Mouse (Mus musculus): ENCODE data around the gene Lrp4. TPM values are rescaled to one million over a fixed set of nuclear protein-coding genes. Genes with fewer than 3 reads are reported as not detected.
A peak's percentile ranks its signal among the peaks of the same experiment; 100 is the strongest.

The Lrp4 gene
- polyA plus RNA-seq, 1 experiment from 2014 or later = 4.6 TPM

GRCm38 (mm10) chr2:91456491-91457100 lies 715 bp upstream of the Lrp4 start:
- peak overlapping the region; percentile 85 for H3K4me3 ChIP-seq
- H3K9me3 ChIP-seq = no peaks in the 10 kb centered on the region
- H3K27ac ChIP-seq = peak overlapping the region; percentile 95
- no peak for DNase-seq (ENCODE audit: low spot score)
- WGBS = 45% methylated on average over 9 of the region's 9 CpGs
- H3K36me3 ChIP-seq = no peaks in the 10 kb centered on the region
- H3K4me1 ChIP-seq = peaks cover 48% of the 10 kb centered on the region
- no peaks in the 10 kb centered on the region for H3K27me3 ChIP-seq (ENCODE audit: insufficient read depth, poor library complexity, severe bottlenecking)

- H3K36me3 ChIP-seq = no peaks in the 10 kb centered on the region
- peak; percentile 82 for DNase-seq (ENCODE audit: low spot score)
- peaks cover 53% of the 10 kb centered on the region for H3K4me1 ChIP-seq
- peak overlapping the region; percentile 85 for H3K4me3 ChIP-seq
- peak overlapping the region; percentile 95 for H3K27ac ChIP-seq
- H3K27me3 ChIP-seq (ENCODE audit: insufficient read depth, poor library complexity, severe bottlenecking) = no peaks in the 10 kb centered on the region
- no peaks in the 10 kb centered on the region for H3K9me3 ChIP-seq
- under 1% methylated on average over 45 of the region's 45 CpGs for WGBS
These were observed 443 bp downstream of the Lrp4 start for GRCm38 (mm10) chr2:91457656-91458251.

DNA sequence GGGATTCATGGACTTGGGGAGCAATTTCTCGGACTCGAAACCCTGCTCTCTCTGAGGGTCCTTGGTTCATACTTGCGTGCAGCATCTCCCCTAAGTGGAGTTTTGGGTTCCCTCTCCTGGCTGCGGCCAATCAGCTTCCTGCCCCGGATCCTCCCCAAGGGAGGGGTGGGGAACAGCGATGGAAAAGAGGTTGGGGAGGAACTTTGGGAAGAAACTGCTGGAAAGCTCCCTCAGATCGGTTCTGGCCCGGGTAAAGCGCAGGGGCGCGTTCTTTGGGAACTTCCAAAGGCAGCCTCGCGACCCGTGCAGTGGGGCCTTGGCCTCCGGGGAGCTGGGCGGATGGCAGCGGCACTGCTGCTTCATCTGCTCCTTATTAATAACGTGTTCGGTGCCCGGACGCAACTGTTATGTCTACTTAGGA lies 951 bp downstream of the Lrp4 start:
- Histone ChIP-seq H3K27ac (peak overlapping the region; percentile 95), H3K9me3 (no peaks in the 10 kb centered on the region), H3K4me1 (peaks cover 57% of the 10 kb centered on the region), H3K4me3 (peak overlapping the region; percentile 85), H3K36me3 (no peaks in the 10 kb centered on the region), H3K27me3 (ENCODE audit: insufficient read depth, poor library complexity, severe bottlenecking) (no peaks in the 10 kb centered on the region)
- under 1% methylated on average over 21 of the region's 21 CpGs for WGBS
- DNase-seq (ENCODE audit: low spot score) = peak; percentile 84

DNA sequence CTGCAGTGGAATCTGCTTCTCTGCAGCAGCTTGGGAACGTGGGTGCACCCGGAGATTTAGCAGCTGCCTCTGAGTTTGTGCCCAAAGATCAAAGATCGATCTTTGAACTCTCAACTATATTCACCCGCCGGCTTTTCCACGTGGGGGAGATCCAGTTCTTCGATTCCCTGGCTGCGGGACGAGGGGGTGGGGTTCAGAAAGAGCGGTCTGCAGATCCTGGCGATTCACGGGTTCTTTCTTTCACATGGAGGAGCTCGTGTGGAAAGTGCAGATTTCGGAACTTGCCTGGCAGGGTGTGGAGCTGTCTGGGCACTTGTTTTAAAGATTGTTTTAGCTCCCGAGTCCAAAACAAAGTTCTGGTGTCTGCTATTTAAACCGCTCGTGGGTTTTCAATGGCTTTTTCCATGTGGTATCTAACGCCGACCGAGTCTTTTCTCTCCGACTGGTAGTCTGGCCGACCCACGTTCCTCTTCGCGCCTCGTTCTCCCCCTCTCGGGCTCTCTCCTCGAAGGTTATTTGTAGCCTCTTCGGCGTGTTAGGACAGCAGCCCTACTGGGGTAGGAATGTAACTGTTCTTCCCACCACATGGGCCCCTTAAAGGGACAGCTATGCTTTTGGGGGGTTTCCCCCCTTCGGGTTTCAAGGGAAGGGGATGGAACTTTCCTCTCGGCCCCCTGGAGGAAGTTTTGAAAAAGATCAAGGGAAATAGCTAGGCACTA lies 1.5 kb downstream of the Lrp4 start:
- H3K4me1 ChIP-seq = peaks cover 61% of the 10 kb centered on the region
- WGBS = under 1% methylated on average over 32 of the region's 32 CpGs
- no peaks in the 10 kb centered on the region for H3K27me3 ChIP-seq (ENCODE audit: insufficient read depth, poor library complexity, severe bottlenecking)
- no peaks in the 10 kb centered on the region for H3K36me3 ChIP-seq
- peak; percentile 84 for DNase-seq (ENCODE audit: low spot score)
- no peaks in the 10 kb centered on the region for H3K9me3 ChIP-seq
- peak overlapping the region; percentile 85 for H3K4me3 ChIP-seq
- peak overlapping the region; percentile 95 for H3K27ac ChIP-seq

- no peak for DNase-seq (ENCODE audit: low spot score)
- 90% methylated on average over 6 of the region's 6 CpGs for WGBS
- Histone ChIP-seq H3K27ac (peak overlapping the region; percentile 95; the same call in 1 of the 2 replicates), H3K27me3 (ENCODE audit: insufficient read depth, poor library complexity, severe bottlenecking) (no peaks in the 10 kb centered on the region), H3K36me3 (no peaks in the 10 kb centered on the region), H3K4me3 (peak overlapping the region; percentile 85; the same call in 1 of the 2 replicates), H3K4me1 (peaks cover 61% of the 10 kb centered on the region), H3K9me3 (no peaks in the 10 kb centered on the region)
These were observed 2.8 kb downstream of the Lrp4 start for GRCm38 (mm10) chr2:91460076-91460475.

GRCm38 (mm10) chr2:91460771-91461170 lies 3.5 kb downstream of the Lrp4 start:
- no peak for DNase-seq (ENCODE audit: low spot score)
- WGBS = 51% methylated on average over 7 of the region's 7 CpGs
- Histone ChIP-seq H3K4me1 (peaks cover 61% of the 10 kb centered on the region), H3K27ac (peak overlapping the region; percentile 95), H3K36me3 (no peaks in the 10 kb centered on the region), H3K4me3 (no peak overlapping the region), H3K27me3 (ENCODE audit: insufficient read depth, poor library complexity, severe bottlenecking) (no peaks in the 10 kb centered on the region), H3K9me3 (no peaks in the 10 kb centered on the region)

DNA sequence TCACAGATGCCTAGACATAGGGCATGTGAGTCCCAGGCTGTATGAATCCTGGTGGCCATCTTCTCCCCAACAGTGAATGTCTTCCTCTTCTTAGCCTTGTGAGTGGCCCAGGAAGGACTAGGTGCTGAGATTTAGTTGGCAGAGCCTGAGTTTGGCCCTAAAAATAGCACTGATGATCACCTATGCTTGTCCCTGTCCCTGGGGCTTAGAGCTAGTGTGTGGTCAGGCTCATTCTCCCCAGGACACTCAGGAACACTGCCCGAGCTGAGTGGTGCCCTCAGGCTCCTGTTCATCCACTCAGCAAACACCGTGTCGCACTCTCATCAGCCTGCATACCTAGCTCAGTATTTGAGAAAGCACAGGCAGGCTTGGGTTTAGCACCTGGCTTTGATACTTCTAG lies 4.0 kb downstream of the Lrp4 start:
- peak overlapping the region; percentile 95 for H3K27ac ChIP-seq
- DNase-seq (ENCODE audit: low spot score) = no peak
- peaks cover 61% of the 10 kb centered on the region for H3K4me1 ChIP-seq
- 37% methylated on average over 3 of the region's 3 CpGs for WGBS
- no peak overlapping the region for H3K4me3 ChIP-seq
- H3K36me3 ChIP-seq = no peaks in the 10 kb centered on the region
- no peaks in the 10 kb centered on the region for H3K9me3 ChIP-seq
- no peaks in the 10 kb centered on the region for H3K27me3 ChIP-seq (ENCODE audit: insufficient read depth, poor library complexity, severe bottlenecking)

GRCm38 (mm10) chr2:91462196-91462595 lies 4.9 kb downstream of the Lrp4 start:
- peaks cover 60% of the 10 kb centered on the region for H3K4me1 ChIP-seq
- WGBS = 10% methylated on average over 2 of the region's 2 CpGs
- no peak for DNase-seq (ENCODE audit: low spot score)
- H3K27me3 ChIP-seq (ENCODE audit: insufficient read depth, poor library complexity, severe bottlenecking) = no peaks in the 10 kb centered on the region
- peak overlapping the region; percentile 36 for H3K4me3 ChIP-seq
- H3K36me3 ChIP-seq = no peaks in the 10 kb centered on the region
- no peaks in the 10 kb centered on the region for H3K9me3 ChIP-seq
- peak overlapping the region; percentile 79 for H3K27ac ChIP-seq

- DNase-seq (ENCODE audit: low spot score) = no peak
- peak overlapping the region; percentile 79 for H3K27ac ChIP-seq
- no peaks in the 10 kb centered on the region for H3K9me3 ChIP-seq
- H3K27me3 ChIP-seq (ENCODE audit: insufficient read depth, poor library complexity, severe bottlenecking) = no peaks in the 10 kb centered on the region
- H3K4me3 ChIP-seq = peak overlapping the region; percentile 36
- 13% methylated on average over 12 of the region's 12 CpGs for WGBS
- peaks cover 60% of the 10 kb centered on the region for H3K4me1 ChIP-seq
- H3K36me3 ChIP-seq = no peaks in the 10 kb centered on the region
These were observed 5.4 kb downstream of the Lrp4 start for GRCm38 (mm10) chr2:91462681-91463080.

DNA sequence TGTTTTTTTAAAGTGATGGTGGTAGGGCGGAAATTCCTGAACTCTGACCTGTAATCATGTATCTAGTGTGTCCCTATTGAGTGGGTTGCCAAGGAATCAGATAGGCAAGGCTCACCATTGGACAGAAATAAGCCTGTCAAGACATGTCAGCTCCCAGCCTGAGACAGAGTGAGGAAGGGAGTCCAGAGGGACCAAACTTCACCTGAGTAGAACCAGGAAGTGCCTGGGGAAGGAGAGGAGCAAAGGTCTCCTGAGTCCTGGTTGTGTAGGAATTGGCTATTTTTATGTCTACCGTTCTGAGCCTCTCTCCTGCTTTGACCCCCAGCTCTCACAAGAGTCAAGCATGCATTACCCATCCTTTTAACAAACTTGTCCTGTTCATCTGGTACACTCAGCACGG lies 8.6 kb downstream of the Lrp4 start:
- Histone ChIP-seq H3K27me3 (ENCODE audit: insufficient read depth, poor library complexity, severe bottlenecking) (no peaks in the 10 kb centered on the region), H3K27ac (no peak overlapping the region), H3K9me3 (no peaks in the 10 kb centered on the region), H3K4me3 (no peak overlapping the region), H3K4me1 (peaks cover 55% of the 10 kb centered on the region), H3K36me3 (peaks cover 3% of the 10 kb centered on the region)
- DNase-seq (ENCODE audit: low spot score) = no peak
- WGBS = 74% methylated on average over 3 of the region's 3 CpGs

DNA sequence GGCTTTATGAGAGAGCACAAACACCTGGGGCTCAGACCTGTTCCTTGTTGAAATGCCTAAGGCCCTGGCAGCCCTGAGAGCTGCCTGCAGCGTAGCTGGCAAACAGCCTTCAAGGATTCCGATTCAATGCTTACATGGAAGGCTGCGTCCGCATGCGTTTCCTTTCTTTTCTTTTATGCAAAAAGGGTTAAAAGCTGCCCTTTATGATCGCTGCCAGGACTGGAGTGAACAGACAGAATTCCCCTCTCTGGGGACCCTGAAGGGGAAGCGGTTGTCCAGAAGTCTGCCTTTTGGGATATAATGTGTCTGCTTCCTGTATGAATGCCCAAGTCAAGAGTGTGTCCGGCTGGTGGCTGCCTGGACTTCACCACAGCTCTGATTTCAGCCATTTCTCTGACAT lies 10.3 kb downstream of the Lrp4 start:
- Histone ChIP-seq H3K27me3 (ENCODE audit: insufficient read depth, poor library complexity, severe bottlenecking) (no peaks in the 10 kb centered on the region), H3K27ac (0 out of 2 replicates have a peak overlapping the region, but pooled peaks have one; percentile 36), H3K4me1 (peaks cover 40% of the 10 kb centered on the region), H3K4me3 (no peak overlapping the region), H3K36me3 (peaks cover 14% of the 10 kb centered on the region), H3K9me3 (no peaks in the 10 kb centered on the region)
- DNase-seq (ENCODE audit: low spot score) = no peak
- 77% methylated on average over 8 of the region's 8 CpGs for WGBS

DNA sequence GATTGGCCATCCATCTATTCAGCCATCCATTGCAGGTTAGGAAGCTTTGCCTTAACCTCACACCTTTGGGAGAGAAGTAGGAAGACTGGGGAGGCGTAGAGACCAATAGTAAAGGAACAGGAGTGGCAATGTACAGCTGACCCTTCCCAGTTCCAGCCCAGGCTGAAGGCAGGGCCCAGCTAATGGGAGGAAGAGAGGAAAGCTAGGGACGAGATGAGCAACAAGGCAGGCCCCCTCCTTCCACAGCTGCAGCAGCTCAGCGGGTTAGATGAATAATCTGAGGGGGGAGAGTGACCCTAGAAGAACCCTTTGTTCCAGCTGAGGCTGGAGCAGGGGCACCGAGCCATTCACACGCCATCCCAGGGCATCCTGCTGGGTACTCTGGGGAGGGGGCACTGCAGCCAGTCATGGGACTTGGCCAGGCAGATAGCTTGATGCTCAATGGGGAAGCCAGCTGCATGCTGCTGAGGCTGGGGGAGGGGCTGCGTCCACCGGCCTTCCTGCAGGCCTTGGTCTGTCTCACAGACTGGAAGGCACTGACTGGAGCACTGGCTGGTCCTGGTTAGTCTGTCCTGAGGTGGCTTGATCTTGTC lies 12.8 kb downstream of the Lrp4 start:
- H3K4me3 ChIP-seq = no peak overlapping the region
- peaks cover 40% of the 10 kb centered on the region for H3K36me3 ChIP-seq
- H3K4me1 ChIP-seq = peaks cover 35% of the 10 kb centered on the region
- 35% methylated on average over 7 of the region's 7 CpGs for WGBS
- H3K27ac ChIP-seq = 0 out of 2 replicates have a peak overlapping the region, but pooled peaks have one; percentile 48
- H3K27me3 ChIP-seq (ENCODE audit: insufficient read depth, poor library complexity, severe bottlenecking) = no peaks in the 10 kb centered on the region
- no peak for DNase-seq (ENCODE audit: low spot score)
- no peaks in the 10 kb centered on the region for H3K9me3 ChIP-seq

GRCm38 (mm10) chr2:91474358-91474757 lies 17.0 kb downstream of the Lrp4 start:
- H3K4me3 ChIP-seq = no peak overlapping the region
- H3K4me1 ChIP-seq = peaks cover 29% of the 10 kb centered on the region
- no peaks in the 10 kb centered on the region for H3K27me3 ChIP-seq (ENCODE audit: insufficient read depth, poor library complexity, severe bottlenecking)
- no peak overlapping the region for H3K27ac ChIP-seq
- H3K9me3 ChIP-seq = no peaks in the 10 kb centered on the region
- H3K36me3 ChIP-seq = peaks cover 78% of the 10 kb centered on the region
- WGBS = 67% methylated on average over 12 of the region's 12 CpGs
- DNase-seq (ENCODE audit: low spot score) = no peak

All from heart, embryonic 10.5 days (tissue).